Mouse (Mus musculus) ES-E14 (cell line): ENCODE measurements around the gene Ptbp1.

ENCODE experiments used
- CHD2 ChIP-seq: IDR thresholded peaks from 2 replicates; pipeline ENCODE4 v1.6.1; 2014; ENCODE audit warnings: mild to moderate bottlenecking, low read depth, low read length, inconsistent platforms
- MAFK ChIP-seq: IDR thresholded peaks from 2 replicates; pipeline ENCODE4 v1.6.1; 2014; ENCODE audit warnings: mild to moderate bottlenecking, low read depth, low read length, inconsistent platforms; ENCODE audit not compliant: insufficient read depth
- ZC3H11A ChIP-seq: IDR thresholded peaks from 2 replicates; pipeline ENCODE4 v1.6.1; 2012; ENCODE audit warnings: low read depth, mild to moderate bottlenecking, inconsistent platforms, low read length, borderline replicate concordance
- ZNF384 ChIP-seq: IDR thresholded peaks from 2 replicates; pipeline ENCODE4 v1.6.1; 2012; ENCODE audit warnings: low read depth, low read length, inconsistent platforms

- no peak for TF ChIP-seq ZC3H11A
- TF ChIP-seq MAFK = no peak
- no peak for TF ChIP-seq CHD2
- no peak for TF ChIP-seq ZNF384
Observed at GRCm38 (mm10) chr10:79859116-79859515, 4.9 kb downstream of the Ptbp1 start.
